Mouse (Mus musculus) testis, adult 2 months (tissue): ENCODE data around the gene Mtrf1. TPM values are rescaled to one million over a fixed set of nuclear protein-coding genes. Genes with fewer than 3 reads are reported as not detected.

Experiments
- H3K27ac ChIP-seq: fragments of 200-500 bp; 2 replicates; pipeline ENCODE4 v1.5.1; 2012; ENCODE audit warnings: low read depth, low read length; ENCODE audit not compliant: control insufficient read depth, insufficient read depth
- H3K27me3 ChIP-seq: fragments of 200-500 bp; 2 replicates; pipeline ENCODE4 v1.6.1; 2012; ENCODE audit warnings: mild to moderate bottlenecking, low read length, moderate library complexity; ENCODE audit not compliant: control insufficient read depth, insufficient read depth
- H3K36me3 ChIP-seq: fragments of 200-500 bp; 2 replicates; pipeline ENCODE4 v1.6.1; 2012; ENCODE audit warnings: mild to moderate bottlenecking, low read length; ENCODE audit not compliant: control insufficient read depth, insufficient read depth
- H3K4me1 ChIP-seq: fragments of 200-500 bp; 2 replicates; pipeline ENCODE4 v1.6.1; 2012; ENCODE audit warnings: low read length; ENCODE audit not compliant: control insufficient read depth, insufficient read depth
- H3K4me3 ChIP-seq: fragments of 200-500 bp; 2 replicates; pipeline ENCODE4 v1.5.1; 2012; ENCODE audit warnings: low read depth, mild to moderate bottlenecking, low read length, moderate library complexity, mixed read lengths; ENCODE audit not compliant: control insufficient read depth
- CTCF ChIP-seq: fragments of 200-500 bp; IDR thresholded peaks from 2 replicates; pipeline ENCODE4 v1.5.1; 2012; ENCODE audit warnings: low read depth, mild to moderate bottlenecking, inconsistent platforms, low read length, moderate library complexity; ENCODE audit not compliant: control insufficient read depth, insufficient read depth, insufficient replicate concordance
- POLR2A ChIP-seq: fragments of 200-500 bp; IDR thresholded peaks from 2 replicates; pipeline ENCODE4 v1.6.1; 2012; ENCODE audit warnings: low read depth, mild to moderate bottlenecking, inconsistent platforms, low read length, moderate library complexity; ENCODE audit not compliant: control insufficient read depth
- polyA plus RNA-seq: library from polyadenylated mRNA; depleted of rRNA; stranded (reverse); fragments of >200 nt; gene quantifications from 2 replicates; pipeline ENCODE4 v1.2.3, GENCODE M21; 2012; rRNA removed

The Mtrf1 gene
- 3.0 and 3.5 TPM in 2 replicates for polyA plus RNA-seq

GRCm38 (mm10) chr14:79397321-79398122 lies at the start of gene Mtrf1:
Mtrf1 (plus strand) TSS chr14:79397772.
- TF ChIP-seq POLR2A, result peak; percentile 57
- TF ChIP-seq CTCF, result no peak
- no peaks in the 10 kb centered on the region for H3K36me3 ChIP-seq
- H3K4me1 ChIP-seq, result peaks cover 2% of the 10 kb centered on the region; the same call in 1 of the 2 replicates
- H3K27ac ChIP-seq, result peak within 1 kb of the TSS; percentile 98
- peak within 1 kb of the TSS; percentile 99 for H3K4me3 ChIP-seq
- no peaks in the 10 kb centered on the region for H3K27me3 ChIP-seq

GRCm38 (mm10) chr14:79358055-79358454 lies 39.5 kb upstream of the Mtrf1 start:
- no peaks in the 10 kb centered on the region for H3K27me3 ChIP-seq
- no peak for TF ChIP-seq POLR2A
- no peak for TF ChIP-seq CTCF
- H3K36me3 ChIP-seq, result no peaks in the 10 kb centered on the region
- no peaks in the 10 kb centered on the region for H3K4me1 ChIP-seq
- H3K4me3 ChIP-seq, result no peak overlapping the region
- no peak overlapping the region for H3K27ac ChIP-seq

DNA sequence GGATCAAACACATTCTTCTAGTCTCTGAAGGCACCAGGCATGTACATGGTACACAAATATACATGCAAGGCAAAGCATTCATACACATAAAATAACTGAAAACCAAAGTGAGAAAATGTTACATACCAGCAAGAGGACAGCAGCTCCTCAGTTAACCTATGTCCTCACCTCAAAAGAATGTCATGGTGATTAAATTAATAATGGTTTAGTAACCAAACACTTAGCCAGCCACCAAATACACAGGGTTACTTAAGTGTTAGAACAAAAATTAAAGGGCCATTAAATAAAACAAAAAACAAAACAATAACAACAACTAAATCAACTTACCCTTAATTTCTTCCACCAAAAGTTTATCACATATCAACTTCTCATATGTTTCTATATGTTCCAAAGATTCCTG lies 20.5 kb upstream of the Mtrf1 start:
- TF ChIP-seq POLR2A, result no peak
- no peak for TF ChIP-seq CTCF
- no peak overlapping the region for H3K27ac ChIP-seq
- H3K4me1 ChIP-seq, result no peaks in the 10 kb centered on the region
- H3K27me3 ChIP-seq, result no peaks in the 10 kb centered on the region
- no peaks in the 10 kb centered on the region; the same call in 1 of the 2 replicates for H3K36me3 ChIP-seq
- no peak overlapping the region; the same call in 1 of the 2 replicates for H3K4me3 ChIP-seq

DNA sequence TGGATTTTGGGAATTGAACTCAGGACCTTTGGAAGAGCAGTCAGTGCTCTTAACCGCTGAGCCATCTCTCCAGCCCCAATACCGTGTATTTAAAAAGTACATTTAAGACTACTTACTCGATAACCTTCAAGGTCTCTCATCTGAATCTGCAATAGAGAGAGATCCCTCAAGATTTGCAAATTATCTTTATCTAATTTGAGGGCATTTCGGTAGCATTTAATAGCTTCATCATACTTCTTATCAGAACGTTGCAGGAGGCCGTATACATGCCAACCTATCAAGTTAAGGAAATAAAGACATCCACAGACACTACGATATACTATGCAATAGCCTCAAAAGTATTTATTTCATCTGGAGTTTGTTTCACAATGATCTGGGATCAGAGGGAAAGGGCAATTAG lies 14.5 kb upstream of the Mtrf1 start:
- no peak overlapping the region for H3K27ac ChIP-seq
- H3K27me3 ChIP-seq, result no peaks in the 10 kb centered on the region
- H3K36me3 ChIP-seq, result no peaks in the 10 kb centered on the region
- no peak for TF ChIP-seq CTCF
- TF ChIP-seq POLR2A, result no peak
- no peaks in the 10 kb centered on the region for H3K4me1 ChIP-seq
- H3K4me3 ChIP-seq, result no peak overlapping the region

DNA sequence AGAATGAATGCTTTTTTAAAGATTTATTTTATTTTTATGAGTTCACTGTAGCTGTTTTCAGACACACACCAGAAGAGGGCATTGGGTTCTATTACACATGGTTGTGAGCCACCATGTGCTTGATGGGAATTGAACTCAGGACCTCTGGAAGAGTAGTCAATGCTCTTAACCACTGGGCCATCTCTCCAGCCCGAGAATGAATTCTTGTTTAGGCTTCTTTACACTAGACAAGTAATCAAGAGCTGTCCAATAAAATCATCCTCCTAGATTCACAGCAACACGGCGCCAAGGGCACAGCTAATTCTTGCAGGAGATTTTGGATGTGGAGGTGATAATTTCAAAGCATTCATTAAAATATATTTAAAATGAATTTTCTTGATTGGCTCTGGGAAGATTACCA lies 9.3 kb upstream of the Mtrf1 start:
- TF ChIP-seq POLR2A (no peak), CTCF (no peak)
- H3K27ac ChIP-seq, result no peak overlapping the region
- no peaks in the 10 kb centered on the region for H3K27me3 ChIP-seq
- H3K4me1 ChIP-seq, result no peaks in the 10 kb centered on the region; the same call in 1 of the 2 replicates
- H3K36me3 ChIP-seq, result no peaks in the 10 kb centered on the region
- H3K4me3 ChIP-seq, result no peak overlapping the region

- TF ChIP-seq POLR2A, result no peak
- TF ChIP-seq CTCF, result no peak
Measured at GRCm38 (mm10) chr14:79389438-79390264, 7.9 kb upstream of the Mtrf1 start.

More at GRCm38 (mm10) chr14:79389438-79390264, 7.9 kb upstream of the Mtrf1 start:
- Histone ChIP-seq H3K4me1 (no peaks in the 10 kb centered on the region; the same call in 1 of the 2 replicates), H3K36me3 (no peaks in the 10 kb centered on the region), H3K27me3 (no peaks in the 10 kb centered on the region), H3K27ac (peak overlapping the region; percentile 73), H3K4me3 (peak overlapping the region; percentile 88)
